Mouse (Mus musculus): ENCODE results near the gene Cldn9.

The Cldn9 gene

GRCm38 (mm10) chr17:23680336-23680735 lies 3.5 kb downstream of the Cldn9 start:
- DNase-seq (ENCODE audit: low spot score): no peak

GRCm38 (mm10) chr17:23679127-23679835 lies 4.5 kb downstream of the Cldn9 start, which contains the start of gene Cldn6:
Cldn6 (plus strand) TSS chr17:23679249.
- no peak for DNase-seq (ENCODE audit: low spot score)

- peak; percentile 56 for DNase-seq (ENCODE audit: low spot score)
Measured at GRCm38 (mm10) chr17:23677236-23677679, 6.6 kb downstream of the Cldn9 start, which contains the start of gene Tnfrsf12a. Tnfrsf12a (minus strand) TSS chr17:23677468.

- no peak for DNase-seq (ENCODE audit: low spot score)
Measured at GRCm38 (mm10) chr17:23676473-23677031, 7.3 kb downstream of the Cldn9 start.

- DNase-seq (ENCODE audit: low spot score): peak; percentile 7
Measured at GRCm38 (mm10) chr17:23675564-23676281, 8.1 kb downstream of the Cldn9 start.

- peak; percentile 18 for DNase-seq (ENCODE audit: low spot score)
Measured at GRCm38 (mm10) chr17:23675127-23675526, 8.7 kb downstream of the Cldn9 start.

- DNase-seq (ENCODE audit: low spot score): no peak
Measured at GRCm38 (mm10) chr17:23674271-23674952, 9.4 kb downstream of the Cldn9 start.

- peak; percentile 78 for DNase-seq (ENCODE audit: low spot score)
Measured at GRCm38 (mm10) chr17:23673424-23674073, 10.3 kb downstream of the Cldn9 start, which contains the start of the genes Hcfc1r1 and Thoc6. Hcfc1r1 (plus strand) TSS chr17:23673596. Thoc6 (minus strand) TSS chr17:23673882.

GRCm38 (mm10) chr17:23672761-23673160 lies 11.1 kb downstream of the Cldn9 start:
- no peak for DNase-seq (ENCODE audit: low spot score)

- DNase-seq (ENCODE audit: low spot score): no peak
Measured at GRCm38 (mm10) chr17:23671519-23671918, 12.3 kb downstream of the Cldn9 start.

- no peak for DNase-seq (ENCODE audit: low spot score)
Measured at GRCm38 (mm10) chr17:23670516-23671074, 13.2 kb downstream of the Cldn9 start.

- no peak for DNase-seq (ENCODE audit: low spot score)
Measured at GRCm38 (mm10) chr17:23665511-23665910, 18.3 kb downstream of the Cldn9 start.

GRCm38 (mm10) chr17:23664556-23665021 lies 19.2 kb downstream of the Cldn9 start:
- DNase-seq (ENCODE audit: low spot score): no peak

GRCm38 (mm10) chr17:23661526-23661925 lies 22.3 kb downstream of the Cldn9 start:
- peak; percentile 6 for DNase-seq (ENCODE audit: low spot score)

GRCm38 (mm10) chr17:23660876-23661200 lies 23.0 kb downstream of the Cldn9 start:
- no peak for DNase-seq (ENCODE audit: low spot score)

- peak; percentile 23 for DNase-seq (ENCODE audit: low spot score)
Measured at GRCm38 (mm10) chr17:23660117-23660875, 23.5 kb downstream of the Cldn9 start, which contains the start of gene Bicdl2. Bicdl2 (plus strand) TSS chr17:23660506.

- DNase-seq (ENCODE audit: low spot score): no peak
Measured at GRCm38 (mm10) chr17:23658450-23658849, 25.4 kb downstream of the Cldn9 start.

GRCm38 (mm10) chr17:23654410-23654809 lies 29.4 kb downstream of the Cldn9 start:
- DNase-seq (ENCODE audit: low spot score): no peak

- DNase-seq (ENCODE audit: low spot score): no peak
Measured at GRCm38 (mm10) chr17:23654001-23654400, 29.8 kb downstream of the Cldn9 start.

- no peak for DNase-seq (ENCODE audit: low spot score)
Measured at GRCm38 (mm10) chr17:23653324-23653723, 30.5 kb downstream of the Cldn9 start.

Data from ovary, postnatal 10 days (tissue).